Mouse (Mus musculus) kidney, adult 8-10 months (tissue): ENCODE data around the gene Cabin1.

Experiments
- DNase-seq, 2 experiments: peaks; one replicate each; pipeline ENCODE4 v3.0.0; 2022

Cabin1 gene

DNA sequence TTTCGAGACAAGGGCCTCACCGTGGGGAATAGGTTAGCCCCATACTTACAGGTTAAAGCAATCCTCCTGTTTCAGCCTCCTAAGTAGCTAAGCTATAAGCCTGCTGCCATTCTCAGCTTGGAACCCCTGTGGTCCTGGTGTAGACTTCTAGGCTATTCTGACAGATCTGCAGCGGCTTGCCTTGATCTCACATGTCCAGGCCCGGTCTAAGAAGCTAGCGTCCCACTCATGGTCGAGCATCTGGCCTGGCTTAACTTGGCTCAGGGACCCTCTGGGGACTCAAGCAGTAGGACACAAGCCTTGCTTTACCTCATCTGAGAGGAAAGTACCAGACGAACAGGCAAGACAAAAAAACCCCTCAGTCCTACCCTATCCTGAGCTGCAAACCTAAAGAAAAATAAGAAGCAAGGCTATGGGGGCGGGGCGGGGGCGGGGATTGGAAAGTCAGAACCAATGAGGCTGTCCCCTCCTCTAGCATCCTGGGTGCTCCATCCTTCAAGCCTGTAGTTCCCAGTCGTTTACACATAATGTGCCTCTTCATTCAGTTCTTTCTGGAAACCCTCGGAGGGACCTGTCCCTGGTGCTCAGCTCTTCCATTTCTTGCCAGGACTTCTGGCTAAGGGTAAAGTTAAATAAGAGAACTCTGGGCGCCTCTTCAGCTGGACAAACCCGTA is 129.0 kb downstream of the Cabin1 start:
- no peak for DNase-seq

DNA sequence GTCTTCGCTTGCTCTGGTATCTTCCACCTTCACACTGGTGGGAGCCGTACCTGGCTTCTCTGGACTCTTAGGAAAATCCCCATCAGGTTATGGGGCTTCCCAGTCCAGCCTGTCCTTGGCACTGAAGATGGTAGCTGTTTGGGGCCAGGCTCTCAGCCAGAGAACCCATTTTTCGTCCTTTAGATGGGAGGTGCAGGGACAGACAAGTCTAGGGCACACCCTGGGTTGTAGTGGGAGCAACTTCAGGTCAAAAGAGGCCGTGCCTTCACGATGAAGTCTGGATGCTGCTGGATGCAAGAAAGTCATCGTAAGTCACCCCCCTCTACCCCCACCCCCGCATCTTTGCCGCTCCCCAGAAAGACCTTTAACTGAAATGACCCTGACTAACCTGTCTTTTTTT is 129.5 kb downstream of the Cabin1 start:
- no peak for DNase-seq

DNA sequence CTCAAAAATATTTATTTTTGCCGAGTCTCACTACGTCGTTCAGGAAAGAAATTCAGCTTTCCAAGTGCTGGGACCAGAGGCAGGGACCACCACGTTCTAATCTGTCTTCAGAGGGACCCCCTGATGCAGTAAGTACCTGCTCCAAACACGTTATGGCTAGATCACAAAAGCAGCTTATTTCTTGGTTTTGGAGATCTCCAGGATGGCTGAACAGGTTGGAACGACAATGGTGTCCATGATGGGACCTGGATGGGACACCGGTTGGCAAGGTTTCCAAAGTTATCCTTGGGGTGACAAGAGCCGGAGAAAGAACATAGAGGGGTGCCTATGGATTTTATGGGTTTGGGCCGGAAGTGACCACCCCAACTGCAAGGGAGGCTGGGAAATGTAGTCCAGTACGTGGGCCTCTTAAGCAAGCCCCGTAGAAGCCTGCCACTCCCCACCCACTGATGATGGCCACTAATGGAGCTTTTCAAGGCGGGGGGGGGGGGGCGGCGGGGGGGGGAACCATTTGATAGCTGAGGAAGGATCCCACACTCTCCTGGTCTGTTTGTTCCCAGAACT is 130.5 kb downstream of the Cabin1 start:
- no peak for DNase-seq

DNA sequence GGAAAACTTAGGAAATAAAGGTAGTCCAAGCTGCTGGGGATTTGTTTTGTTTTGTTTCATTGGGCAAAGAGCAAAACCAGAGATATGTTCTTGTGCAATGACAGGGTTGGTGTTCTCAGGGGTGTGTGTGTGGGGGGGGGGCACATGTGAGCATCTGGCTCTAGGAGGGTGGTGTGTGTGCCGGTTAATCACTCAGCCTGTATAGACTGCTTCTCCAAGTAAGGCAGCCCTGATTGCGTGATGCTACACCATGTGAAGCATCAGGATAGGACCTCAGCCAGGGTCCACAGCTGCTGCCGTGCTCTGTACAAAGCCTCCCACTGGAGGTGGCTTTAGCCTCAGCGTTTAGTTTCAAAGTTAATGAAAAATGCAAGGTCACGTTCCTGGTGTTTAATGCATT is 131.1 kb downstream of the Cabin1 start:
- DNase-seq = no peak

GRCm38 (mm10) chr10:75632633-75633032 is 131.5 kb downstream of the Cabin1 start:
- no peak for DNase-seq

DNA sequence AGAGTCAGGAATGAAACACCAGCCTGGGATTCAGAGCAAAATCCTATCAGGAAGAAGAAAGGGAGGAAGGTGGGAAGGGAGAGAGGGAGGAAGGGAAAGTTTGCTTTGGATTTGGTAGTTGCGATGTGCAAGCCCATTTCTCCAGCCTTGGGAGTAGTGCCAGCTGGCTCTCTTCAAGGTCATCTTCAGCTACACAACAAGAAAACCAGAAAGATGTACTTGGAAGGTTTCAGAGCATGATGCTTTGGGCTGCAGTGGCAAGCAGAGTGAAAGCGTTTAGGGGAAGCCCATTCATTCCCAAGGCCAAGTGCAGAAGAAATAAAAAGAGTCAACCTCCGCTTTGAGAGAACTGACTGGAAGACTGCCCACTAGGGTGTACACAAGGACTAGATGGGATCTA is 136.7 kb downstream of the Cabin1 start:
- DNase-seq = no peak

GRCm38 (mm10) chr10:75626991-75627390 is 137.2 kb downstream of the Cabin1 start:
- no peak for DNase-seq

DNA sequence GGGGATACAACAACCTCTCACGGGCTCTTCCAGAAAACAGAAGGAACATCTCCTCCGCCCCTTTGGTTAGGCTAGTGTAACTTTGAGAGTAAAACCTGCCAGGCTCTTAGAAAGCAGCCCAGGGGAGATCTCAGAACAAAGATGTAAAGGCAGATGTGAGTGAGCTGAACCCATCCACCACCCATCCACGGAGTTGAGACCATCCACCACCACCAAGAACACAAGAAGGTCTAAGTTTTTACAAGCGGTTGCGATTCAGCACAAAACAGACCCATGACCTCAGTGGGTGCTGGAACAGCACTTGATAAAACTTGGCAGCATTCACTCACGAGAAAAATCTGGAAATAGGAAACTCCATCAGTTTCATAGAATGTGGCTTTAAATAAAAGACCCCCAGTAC is 138.2 kb downstream of the Cabin1 start:
- DNase-seq = no peak

DNA sequence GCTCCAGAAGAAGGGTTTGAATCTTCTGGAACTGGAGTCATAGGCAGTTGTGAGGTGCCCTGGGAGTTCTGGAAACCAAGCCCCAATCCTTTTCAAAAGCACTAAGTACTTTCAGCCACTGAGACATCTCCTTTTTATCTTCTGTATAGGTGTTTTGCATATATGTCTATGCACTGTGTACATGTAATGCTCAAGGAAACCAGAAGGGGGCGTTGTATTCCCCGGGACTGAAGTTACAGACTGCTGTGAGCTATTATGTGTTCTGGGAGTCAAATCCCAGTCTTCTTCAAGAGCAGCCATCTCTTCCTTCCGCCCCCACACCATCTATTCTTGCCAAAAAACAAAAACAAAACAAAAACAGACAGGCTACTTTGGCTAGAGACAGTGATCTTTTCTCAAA is 143.3 kb downstream of the Cabin1 start:
- DNase-seq = no peak

GRCm38 (mm10) chr10:75616044-75616443 is 148.1 kb downstream of the Cabin1 start:
- DNase-seq = no peak

DNA sequence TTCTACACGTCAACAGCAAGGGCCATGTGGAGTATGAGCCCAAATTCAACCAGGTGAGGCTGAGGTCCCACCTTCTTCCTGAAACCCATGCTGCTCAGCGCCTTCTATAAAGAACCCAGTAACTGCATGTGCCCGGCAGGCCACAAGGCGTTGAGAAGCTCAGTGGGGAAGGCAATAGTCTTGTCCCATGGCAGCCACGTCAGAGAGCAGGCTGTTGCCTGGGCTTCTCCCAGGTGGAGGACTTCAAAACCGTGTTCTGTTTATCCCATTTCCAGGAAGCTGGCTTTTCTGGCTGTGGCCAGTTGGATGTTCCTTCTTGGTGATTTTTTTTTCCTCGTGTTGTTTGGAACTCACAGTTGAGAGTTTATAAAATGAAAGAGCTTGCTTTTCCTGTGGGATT is 153.7 kb downstream of the Cabin1 start:
- no peak for DNase-seq

DNA sequence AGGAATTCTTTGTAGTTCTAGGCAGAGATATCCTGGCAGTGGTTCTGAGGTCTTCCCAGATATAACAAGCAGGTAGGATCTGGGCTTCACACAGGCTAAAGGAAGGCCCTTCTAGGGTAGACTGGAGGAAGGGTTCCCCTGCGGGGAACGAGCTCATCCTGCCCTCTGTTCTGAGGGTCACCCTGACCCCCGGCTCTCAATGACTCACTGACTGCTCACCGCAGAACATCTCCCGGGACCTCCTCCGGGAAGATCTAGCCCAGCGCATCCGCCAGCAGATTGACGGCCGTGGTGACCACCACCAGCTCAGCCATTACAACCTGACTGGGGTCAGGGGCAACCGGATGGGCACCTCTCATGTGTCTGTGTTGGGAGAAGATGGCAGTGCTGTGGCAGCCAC is 155.2 kb downstream of the Cabin1 start:
- DNase-seq = no peak

GRCm38 (mm10) chr10:75607253-75607652 is 156.9 kb downstream of the Cabin1 start:
- no peak for DNase-seq

- no peak for DNase-seq
These were observed 158.8 kb downstream of the Cabin1 start for GRCm38 (mm10) chr10:75605162-75605846.

GRCm38 (mm10) chr10:75600189-75600730 is 163.9 kb downstream of the Cabin1 start:
- DNase-seq = no peak
